Mouse (Mus musculus): ENCODE measurements around the gene Celf5. TPM values are rescaled to one million over a fixed set of nuclear protein-coding genes. Genes with fewer than 3 reads are reported as not detected.

The Celf5 gene
- polyA plus RNA-seq (2015; fragmentation: Nextera tagmentation; extraction: Ambion mirVana): 1.1 and 1.3 TPM in 2 replicates

DNA sequence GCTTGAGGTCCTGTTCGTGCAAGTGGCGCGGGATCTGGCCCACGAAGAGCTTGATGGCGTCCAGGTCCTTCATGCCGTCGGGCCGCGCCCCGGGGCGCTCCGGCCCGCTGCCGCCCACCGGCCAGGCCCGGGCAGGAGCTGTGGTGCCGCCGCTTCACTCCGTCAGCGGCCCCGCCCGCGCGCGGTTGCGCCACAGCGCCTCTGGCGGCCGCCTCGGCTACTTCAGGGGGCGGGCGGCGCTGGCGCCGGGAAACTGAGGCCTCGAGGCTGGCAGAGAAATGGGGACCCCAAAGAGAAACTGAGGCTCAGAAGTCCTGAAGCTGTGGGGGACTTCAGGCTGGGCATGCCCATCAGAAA, at the start of gene Celf5:
Gene Celf5, minus strand, starts transcription at position 177 of the 357 bp plus-strand sequence.
- H3K9me3 ChIP-seq: no peaks in the 10 kb centered on the region
- peaks cover 43% of the 10 kb centered on the region for H3K27me3 ChIP-seq
- peak within 1 kb of the TSS; percentile 87 for H3K4me2 ChIP-seq
- H3K27ac ChIP-seq: no peak within 1 kb of the TSS
- H3K36me3 ChIP-seq: peaks cover 13% of the 10 kb centered on the region
- ATAC-seq (ENCODE audit: insufficient number of reproducible peaks, low FRiP score, low TSS enrichment, low read depth): no peak
- peak within 1 kb of the TSS; percentile 52 for H3K4me3 ChIP-seq
- WGBS: under 1% methylated on average over 36 of the region's 36 CpGs
- peaks cover 9% of the 10 kb centered on the region for H3K4me1 ChIP-seq
- peak within 1 kb of the TSS; percentile 58 for H3K9ac ChIP-seq

DNA sequence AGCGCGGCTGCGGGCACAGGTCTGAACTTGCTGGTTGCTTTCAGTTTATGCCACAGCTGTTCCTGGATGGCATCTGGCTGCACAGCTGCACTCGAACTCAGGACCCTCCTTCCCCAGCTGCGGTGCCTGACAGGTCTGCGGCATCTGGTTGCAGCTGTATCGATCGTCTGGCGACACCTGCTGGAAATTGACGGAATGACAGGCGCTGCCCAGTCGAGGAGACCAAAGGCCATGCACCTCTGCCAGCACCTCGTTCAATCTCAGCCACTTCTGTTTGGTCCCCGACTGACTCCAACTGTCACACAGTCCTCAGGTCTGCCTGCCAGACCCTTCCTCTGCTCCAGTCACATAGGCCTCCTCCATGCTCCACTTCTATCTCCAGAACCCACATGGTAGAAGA, 44.3 kb upstream of the Celf5 start:
- no peak for ATAC-seq (ENCODE audit: insufficient number of reproducible peaks, low FRiP score, low TSS enrichment, low read depth)
- 12% methylated on average over 14 of the region's 14 CpGs for WGBS

DNA sequence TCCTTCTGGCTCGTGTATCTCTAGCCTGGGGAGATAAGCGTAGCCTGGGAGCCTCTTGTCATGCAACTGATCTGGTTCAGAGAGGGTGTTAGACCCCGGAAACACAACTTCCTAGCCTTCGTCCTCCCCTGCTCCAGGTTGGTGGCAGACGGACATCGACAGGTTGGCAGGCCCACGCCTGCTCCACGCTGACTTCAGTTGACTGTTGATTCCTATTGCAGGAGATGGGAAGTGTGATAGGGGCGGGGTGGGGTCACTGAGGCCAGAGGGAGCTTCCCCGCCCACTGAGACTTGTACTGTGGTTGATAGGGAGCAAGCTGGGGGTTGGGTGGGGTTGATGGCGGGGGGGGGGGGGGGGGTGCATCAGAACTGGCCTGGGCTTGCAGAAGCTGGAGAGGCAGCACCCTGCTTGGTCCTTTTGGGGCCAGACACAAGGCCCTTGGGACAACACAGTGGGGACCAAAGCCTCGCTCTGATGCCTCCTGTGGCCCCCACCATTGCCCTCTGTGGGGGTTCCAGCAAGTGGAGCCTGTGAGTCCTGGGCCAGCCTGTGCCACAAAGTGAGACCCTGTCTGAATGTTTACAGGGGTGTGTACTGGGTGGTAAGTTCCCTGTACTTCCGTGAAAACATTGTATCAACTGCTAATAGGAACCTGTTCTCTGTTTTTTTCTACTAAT, 42.6 kb upstream of the Celf5 start:
- Histone ChIP-seq H3K9me3 (no peaks in the 10 kb centered on the region), H3K27ac (no peak overlapping the region), H3K27me3 (peaks cover 12% of the 10 kb centered on the region), H3K36me3 (peaks cover 16% of the 10 kb centered on the region), H3K4me2 (no peak overlapping the region), H3K4me3 (no peak overlapping the region), H3K4me1 (0 out of 2 replicates have a peak, but pooled peaks cover 9% of the 10 kb centered on the region), H3K9ac (no peak overlapping the region)
- ATAC-seq (ENCODE audit: insufficient number of reproducible peaks, low FRiP score, low TSS enrichment, low read depth): no peak
- 44% methylated on average over 13 of the region's 13 CpGs for whole genome bisulfite sequencing

More for the DNA sequence above, 44.3 kb upstream of the Celf5 start:
- no peak overlapping the region for H3K27ac ChIP-seq
- H3K4me2 ChIP-seq: no peak overlapping the region
- 0 out of 2 replicates have a peak, but pooled peaks cover 9% of the 10 kb centered on the region for H3K4me1 ChIP-seq
- H3K4me3 ChIP-seq: no peak overlapping the region
- no peaks in the 10 kb centered on the region for H3K9me3 ChIP-seq
- H3K27me3 ChIP-seq: peaks cover 12% of the 10 kb centered on the region
- H3K9ac ChIP-seq: no peak overlapping the region
- peaks cover 32% of the 10 kb centered on the region for H3K36me3 ChIP-seq

DNA sequence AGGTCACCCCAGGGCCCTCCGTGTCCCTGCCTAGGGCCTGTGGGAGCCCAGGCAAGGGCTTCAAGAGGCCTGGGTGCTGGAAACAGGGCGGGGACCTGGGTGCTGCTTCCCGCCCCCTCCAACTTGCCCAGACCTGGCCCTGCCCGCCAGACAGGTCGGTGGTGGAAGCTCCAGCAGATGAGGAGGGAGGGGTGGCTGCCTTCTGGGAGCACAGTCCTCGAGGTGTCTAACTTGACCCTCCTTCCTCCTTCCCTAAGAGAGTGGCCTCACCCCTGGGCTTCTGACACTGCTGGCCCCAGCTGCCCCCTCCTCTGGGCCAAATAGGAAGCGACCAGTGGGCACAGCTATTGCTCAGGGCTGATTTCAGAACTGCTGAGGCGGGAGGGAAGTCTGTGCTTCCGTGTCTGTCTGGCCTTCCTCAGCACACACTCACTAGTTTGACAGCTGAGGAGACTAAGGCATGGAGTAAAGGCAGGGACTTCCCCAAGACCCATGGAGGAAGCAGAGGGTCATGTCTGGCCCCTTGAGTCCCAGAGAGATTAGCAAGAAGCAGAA, 41.6 kb upstream of the Celf5 start, which contains the start of gene Gna15:
Gene Gna15, minus strand, starts transcription at position 175 of the 555 bp plus-strand sequence.
- H3K9me3 ChIP-seq: no peaks in the 10 kb centered on the region
- peak within 1 kb of the TSS; percentile 25 for H3K4me3 ChIP-seq
- peak within 1 kb of the TSS; percentile 68 for H3K27ac ChIP-seq
- 16% methylated on average over 9 of the region's 9 CpGs for WGBS
- no peak for ATAC-seq (ENCODE audit: insufficient number of reproducible peaks, low FRiP score, low TSS enrichment, low read depth)
- 0 out of 2 replicates have a peak, but pooled peaks cover 9% of the 10 kb centered on the region for H3K4me1 ChIP-seq
- H3K9ac ChIP-seq: no peak within 1 kb of the TSS; the same call in 1 of the 2 replicates
- peaks cover 5% of the 10 kb centered on the region for H3K36me3 ChIP-seq
- peaks cover 12% of the 10 kb centered on the region for H3K27me3 ChIP-seq
- peak within 1 kb of the TSS; percentile 30 for H3K4me2 ChIP-seq

DNA sequence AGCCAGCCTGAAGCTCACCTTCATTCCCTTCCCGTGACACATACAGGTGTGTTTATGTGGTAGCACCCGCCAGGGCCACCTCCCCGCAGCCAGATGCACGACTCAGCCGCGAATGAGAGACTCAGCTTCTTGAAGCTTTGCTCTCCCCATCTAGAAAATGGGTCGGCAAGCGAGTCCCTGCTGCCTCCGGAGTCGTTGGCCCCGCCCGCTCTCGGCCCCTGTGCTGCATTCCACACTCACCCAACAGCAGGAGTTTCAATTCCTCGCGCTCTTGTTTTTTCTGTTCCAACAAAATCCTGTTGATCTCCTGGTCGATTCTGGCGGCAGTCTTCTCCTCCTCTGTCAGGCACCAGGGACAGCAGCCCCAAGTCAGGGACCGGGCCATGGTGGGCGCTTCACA, 41.1 kb upstream of the Celf5 start:
- 13% methylated on average over 19 of the region's 19 CpGs for WGBS
- 0 out of 2 replicates have a peak, but pooled peaks cover 9% of the 10 kb centered on the region for H3K4me1 ChIP-seq
- H3K36me3 ChIP-seq: no peaks in the 10 kb centered on the region
- peak overlapping the region; percentile 25 for H3K4me3 ChIP-seq
- ATAC-seq (ENCODE audit: insufficient number of reproducible peaks, low FRiP score, low TSS enrichment, low read depth): no peak
- peaks cover 12% of the 10 kb centered on the region for H3K27me3 ChIP-seq
- H3K4me2 ChIP-seq: peak overlapping the region; percentile 30
- no peaks in the 10 kb centered on the region for H3K9me3 ChIP-seq
- H3K9ac ChIP-seq: no peak overlapping the region; the same call in 1 of the 2 replicates
- peak overlapping the region; percentile 68 for H3K27ac ChIP-seq

DNA sequence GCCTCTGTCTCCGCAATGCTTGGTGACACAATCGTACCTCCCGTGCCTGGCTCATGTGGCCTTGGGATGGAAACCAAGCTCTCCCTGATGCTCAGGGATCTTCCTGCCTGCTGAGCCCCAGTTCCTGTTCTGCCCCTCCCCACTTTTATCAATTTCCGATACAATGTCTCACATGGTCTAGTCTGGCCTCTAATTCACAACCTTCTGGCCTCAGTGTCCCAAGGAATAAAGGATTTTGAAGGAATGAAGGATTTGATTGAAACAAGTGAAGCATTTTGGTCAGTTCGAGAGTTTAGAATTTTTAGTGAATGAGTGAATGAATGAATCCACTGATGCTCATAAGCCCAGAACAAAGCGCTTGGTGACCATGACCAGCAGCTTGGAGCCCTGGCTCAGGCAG, 40.6 kb upstream of the Celf5 start:
- no peak for ATAC-seq (ENCODE audit: insufficient number of reproducible peaks, low FRiP score, low TSS enrichment, low read depth)
- peak overlapping the region; percentile 68; the same call in 1 of the 2 replicates for H3K27ac ChIP-seq
- H3K27me3 ChIP-seq: peaks cover 12% of the 10 kb centered on the region
- H3K36me3 ChIP-seq: no peaks in the 10 kb centered on the region
- WGBS: 75% methylated on average over 6 of the region's 6 CpGs
- H3K9me3 ChIP-seq: no peaks in the 10 kb centered on the region
- peak overlapping the region; percentile 25 for H3K4me3 ChIP-seq
- H3K4me2 ChIP-seq: peak overlapping the region; percentile 30; the same call in 1 of the 2 replicates
- 0 out of 2 replicates have a peak, but pooled peaks cover 9% of the 10 kb centered on the region for H3K4me1 ChIP-seq
- no peak overlapping the region for H3K9ac ChIP-seq

DNA sequence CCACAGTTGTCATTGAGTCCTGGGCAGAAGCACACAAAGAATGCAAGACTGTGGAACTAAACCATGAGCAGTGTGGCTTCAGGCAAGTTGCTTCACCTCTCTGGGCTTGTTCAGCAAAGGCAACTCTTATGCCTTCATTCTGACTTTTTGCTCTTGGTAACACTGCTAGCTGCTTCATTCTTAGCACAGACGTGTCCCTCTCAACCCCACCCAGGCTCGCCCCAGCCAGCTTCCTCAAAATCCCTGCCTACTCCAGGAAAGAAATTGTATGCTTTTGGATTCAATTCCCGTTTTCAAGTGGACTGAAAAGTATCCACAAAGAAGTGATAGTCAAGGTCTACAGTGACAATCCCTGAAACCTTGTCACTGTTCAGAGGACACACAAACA, 37.5 kb upstream of the Celf5 start:
- Histone ChIP-seq H3K4me3 (no peak overlapping the region), H3K9ac (no peak overlapping the region), H3K27me3 (peaks cover 12% of the 10 kb centered on the region), H3K4me1 (0 out of 2 replicates have a peak, but pooled peaks cover 9% of the 10 kb centered on the region), H3K36me3 (no peaks in the 10 kb centered on the region), H3K4me2 (no peak overlapping the region), H3K27ac (no peak overlapping the region), H3K9me3 (no peaks in the 10 kb centered on the region)
- no peak for ATAC-seq (ENCODE audit: insufficient number of reproducible peaks, low FRiP score, low TSS enrichment, low read depth)
- WGBS: 68% methylated on average over 3 of the region's 3 CpGs

DNA sequence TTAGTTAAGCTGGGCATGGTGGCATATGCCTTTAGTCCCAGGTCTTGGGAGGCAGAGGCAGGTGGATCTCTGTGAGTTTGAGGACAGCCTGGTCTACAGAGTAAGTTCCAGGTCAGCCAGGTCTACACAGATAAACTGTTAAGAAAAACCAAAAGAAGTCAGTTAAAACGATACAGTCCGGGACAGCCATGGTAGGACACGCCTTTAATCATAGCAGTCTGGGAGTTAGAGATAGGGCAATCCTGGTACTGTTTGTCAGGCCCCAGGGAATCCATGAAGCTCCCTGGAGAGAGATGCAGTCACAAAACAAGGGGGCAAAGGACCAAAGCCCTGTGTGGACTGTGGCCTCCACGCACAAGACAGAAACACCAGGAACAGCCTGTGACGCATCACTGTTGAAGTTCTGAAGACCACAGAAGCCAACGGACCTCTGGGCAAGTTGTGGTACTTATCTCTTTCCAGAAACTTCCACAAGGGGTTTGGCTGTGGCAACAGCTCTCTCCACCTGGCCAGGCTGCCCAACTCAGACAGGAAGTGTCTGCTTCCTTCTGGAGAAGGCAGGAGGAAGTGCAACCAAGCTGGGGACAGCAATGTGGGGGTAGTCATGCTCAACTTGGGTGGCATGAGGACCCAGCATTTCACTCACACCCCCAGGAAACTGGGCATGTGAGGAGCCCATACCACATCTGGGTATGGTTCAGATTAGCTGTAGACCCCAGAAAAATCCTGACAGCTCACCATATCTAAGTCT, 36.9 kb upstream of the Celf5 start:
- Histone ChIP-seq H3K9ac (no peak overlapping the region), H3K9me3 (no peaks in the 10 kb centered on the region), H3K4me2 (no peak overlapping the region), H3K4me3 (no peak overlapping the region), H3K27me3 (peaks cover 12% of the 10 kb centered on the region), H3K27ac (no peak overlapping the region), H3K36me3 (no peaks in the 10 kb centered on the region), H3K4me1 (0 out of 2 replicates have a peak, but pooled peaks cover 9% of the 10 kb centered on the region)
- no peak for ATAC-seq (ENCODE audit: insufficient number of reproducible peaks, low FRiP score, low TSS enrichment, low read depth)
- 76% methylated on average over 6 of the region's 6 CpGs for WGBS

DNA sequence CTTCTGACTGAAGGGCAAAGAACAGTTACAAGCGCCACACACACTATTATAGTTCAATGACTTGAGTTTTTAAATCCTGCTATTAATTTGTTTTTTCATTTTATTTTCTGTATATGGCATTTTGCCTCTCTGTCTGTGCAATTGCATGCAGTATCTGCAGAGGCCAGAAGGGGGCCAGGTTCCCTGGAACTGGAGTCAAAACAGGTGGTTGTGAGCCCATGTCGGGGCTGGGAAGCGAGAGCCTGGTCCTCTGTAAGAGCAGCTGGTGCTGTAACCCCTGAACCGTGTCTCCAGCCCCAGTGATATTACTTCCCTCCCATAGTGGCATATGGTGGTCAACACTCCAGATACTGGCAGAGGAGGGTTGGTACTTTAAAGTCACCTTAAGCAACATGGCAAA, 36.0 kb upstream of the Celf5 start:
- no peak for ATAC-seq (ENCODE audit: insufficient number of reproducible peaks, low FRiP score, low TSS enrichment, low read depth)
- Histone ChIP-seq H3K9me3 (no peaks in the 10 kb centered on the region), H3K9ac (no peak overlapping the region), H3K36me3 (no peaks in the 10 kb centered on the region), H3K27ac (no peak overlapping the region), H3K27me3 (peaks cover 6% of the 10 kb centered on the region), H3K4me2 (no peak overlapping the region), H3K4me1 (0 out of 2 replicates have a peak, but pooled peaks cover 2% of the 10 kb centered on the region), H3K4me3 (no peak overlapping the region)
- 14% methylated on average over 4 of the region's 4 CpGs for WGBS

DNA sequence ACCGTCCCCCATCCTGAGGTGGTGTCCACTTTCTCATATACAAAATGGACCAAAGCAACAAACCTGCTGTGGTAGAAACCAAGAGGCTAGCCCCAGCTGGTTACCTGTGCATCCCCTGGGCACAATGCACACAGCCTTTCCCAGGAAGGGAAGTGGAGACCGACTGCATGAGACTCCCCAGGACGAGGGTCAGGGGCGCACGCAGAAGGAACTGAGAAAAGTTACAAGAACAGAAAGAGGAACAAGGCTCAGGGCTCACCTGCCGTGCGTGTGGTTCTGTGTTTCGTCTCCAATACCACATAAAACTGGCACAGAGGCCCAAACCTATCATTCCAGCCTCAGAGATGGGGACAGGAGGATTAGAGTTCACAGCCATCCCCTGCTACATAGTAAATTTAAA, 34.7 kb upstream of the Celf5 start:
- no peak overlapping the region for H3K27ac ChIP-seq
- 0 out of 2 replicates have a peak, but pooled peaks cover 2% of the 10 kb centered on the region for H3K4me1 ChIP-seq
- no peaks in the 10 kb centered on the region for H3K9me3 ChIP-seq
- no peaks in the 10 kb centered on the region for H3K27me3 ChIP-seq
- WGBS: 51% methylated on average over 8 of the region's 8 CpGs
- no peak overlapping the region for H3K4me3 ChIP-seq
- no peak overlapping the region for H3K4me2 ChIP-seq
- no peak overlapping the region for H3K9ac ChIP-seq
- no peak for ATAC-seq (ENCODE audit: insufficient number of reproducible peaks, low FRiP score, low TSS enrichment, low read depth)
- H3K36me3 ChIP-seq: no peaks in the 10 kb centered on the region

DNA sequence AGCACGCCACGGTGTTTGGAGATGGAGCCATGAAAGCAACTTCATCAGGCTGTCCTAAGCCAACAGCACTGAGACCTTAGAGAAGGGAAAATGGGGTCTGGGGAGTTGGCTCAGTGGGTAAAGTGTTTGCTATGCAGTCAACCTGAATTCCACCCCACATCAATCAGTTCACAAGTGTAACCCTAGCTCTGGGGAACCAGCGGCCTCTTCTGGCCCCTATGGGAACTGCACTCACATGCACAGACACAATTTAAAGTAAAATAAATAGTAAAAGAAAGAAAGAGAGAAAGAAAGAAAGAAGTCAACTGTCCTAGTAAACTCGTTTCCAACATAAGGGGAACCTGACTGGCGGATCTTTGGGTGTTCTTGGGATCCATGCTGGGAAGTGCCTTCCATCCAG, 31.3 kb upstream of the Celf5 start:
- H3K4me1 ChIP-seq: 0 out of 2 replicates have a peak, but pooled peaks cover 6% of the 10 kb centered on the region
- H3K9me3 ChIP-seq: no peaks in the 10 kb centered on the region

More for the DNA sequence above, 31.3 kb upstream of the Celf5 start:
- no peak for ATAC-seq (ENCODE audit: insufficient number of reproducible peaks, low FRiP score, low TSS enrichment, low read depth)
- Histone ChIP-seq H3K27ac (no peak overlapping the region), H3K4me2 (no peak overlapping the region), H3K9ac (no peak overlapping the region), H3K4me3 (no peak overlapping the region), H3K36me3 (no peaks in the 10 kb centered on the region), H3K27me3 (no peaks in the 10 kb centered on the region)
- 85% methylated on average over 5 of the region's 5 CpGs for WGBS
